Mouse (Mus musculus): Measurements from ENCODE around the gene Gdap1l1. TPM values are rescaled to one million over a fixed set of nuclear protein-coding genes. Genes with fewer than 3 reads are reported as not detected.
A peak's percentile ranks its signal among the peaks of the same experiment; 100 is the strongest.
"Not testable (repeated sequence)": the region's sequence is repeated elsewhere in the genome, so short reads cannot be mapped to it uniquely, and the experiment has no call there.

The Gdap1l1 gene
- polyA plus RNA-seq, 1 experiment from 2014 or later = 1.7 TPM

DNA sequence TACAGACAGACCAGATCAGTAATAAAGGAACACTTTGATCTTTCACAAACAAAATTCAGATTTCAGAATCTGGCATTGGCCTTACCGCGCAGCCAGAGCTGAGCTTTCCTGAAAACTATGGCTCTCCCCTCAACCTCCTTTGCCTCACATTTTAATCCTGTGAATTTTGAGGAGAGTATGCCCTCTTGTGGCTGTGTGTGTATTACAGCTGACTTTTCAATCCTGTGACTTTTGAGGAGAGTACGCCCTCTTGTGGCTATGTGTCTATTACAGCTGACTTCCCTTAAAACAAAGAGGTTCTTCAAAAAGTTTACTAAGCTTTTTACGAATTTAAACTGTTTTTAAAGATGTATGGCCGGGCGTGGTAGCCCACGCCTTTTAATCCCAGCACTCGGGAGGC, 37.1 kb upstream of the Gdap1l1 start:
- WGBS = 7% methylated on average over 8 of the region's 8 CpGs

DNA sequence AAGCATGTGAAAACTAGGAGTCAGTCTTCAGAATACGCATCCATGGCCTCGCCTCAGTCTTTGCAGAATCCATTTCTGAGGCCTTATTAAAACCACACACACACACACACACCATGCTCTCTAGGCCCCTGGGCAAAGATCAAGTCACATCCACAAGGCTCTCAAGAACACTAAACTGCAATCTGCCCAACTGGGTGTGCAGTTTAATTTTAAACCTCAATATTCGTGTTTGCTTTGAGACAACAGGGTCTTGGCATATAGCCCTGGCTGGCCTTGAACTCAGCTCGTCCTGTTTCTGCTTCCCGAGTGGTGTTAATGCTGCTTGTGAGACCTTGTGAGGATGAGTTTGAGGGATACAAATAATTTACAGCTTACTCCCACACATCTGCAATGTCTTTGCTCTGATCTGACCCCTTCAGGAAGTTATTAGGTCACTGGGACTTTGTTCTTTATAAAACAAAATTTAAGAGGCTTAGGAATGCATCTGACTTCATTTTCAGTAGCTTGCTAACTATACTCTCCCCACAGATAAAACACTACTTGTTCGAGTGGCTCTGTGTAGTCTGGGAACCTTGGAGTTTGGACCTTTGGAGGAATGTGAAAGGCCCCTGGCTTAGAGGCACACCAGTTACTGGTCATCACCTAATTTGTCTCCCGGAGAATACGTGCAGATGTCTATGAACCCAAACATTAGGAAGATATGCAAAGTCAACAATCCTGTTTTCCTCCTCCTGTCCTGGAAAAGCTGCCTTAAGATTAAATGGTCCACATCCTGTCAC, 34.0 kb upstream of the Gdap1l1 start:
- peaks cover 6% of the 10 kb centered on the region; the same call in 1 of the 2 replicates for H3K36me3 ChIP-seq (ENCODE audit: control insufficient read depth, insufficient read depth, low read length)
- H3K27me3 ChIP-seq (replicated peaks; ENCODE audit: control insufficient read depth, insufficient read depth, low read length) = no peaks in the 10 kb centered on the region
- no peak overlapping the region for H3K9ac ChIP-seq (ENCODE audit: low read depth, low read length)
- no peaks in the 10 kb centered on the region for H3K4me1 ChIP-seq (replicated peaks; ENCODE audit: control insufficient read depth, insufficient read depth, low read length)
- WGBS = 70% methylated on average over 8 of the region's 8 CpGs
- no peak overlapping the region for H3K4me2 ChIP-seq
- ATAC-seq (replicated peaks; ENCODE audit: low FRiP score) = no peak
- DNase-seq (ENCODE audit: low spot score) = no peak
- no peaks in the 10 kb centered on the region for H3K9me3 ChIP-seq (ENCODE audit: control insufficient read depth, low read length)
- H3K4me3 ChIP-seq (ENCODE audit: low read depth, low read length) = no peak overlapping the region
- H3K27ac ChIP-seq (ENCODE audit: low read depth, low read length) = no peak overlapping the region

More for the DNA sequence above, 37.1 kb upstream of the Gdap1l1 start:
- DNase-seq (ENCODE audit: low spot score) (peak; percentile 64), ATAC-seq (replicated peaks; ENCODE audit: low FRiP score) (0 out of 2 replicates have a peak, but pooled peaks have one; percentile 45)
- Histone ChIP-seq H3K9ac (ENCODE audit: low read depth, low read length) (no peak overlapping the region), H3K36me3 (ENCODE audit: control insufficient read depth, insufficient read depth, low read length) (no peaks in the 10 kb centered on the region), H3K4me1 (replicated peaks; ENCODE audit: control insufficient read depth, insufficient read depth, low read length) (no peaks in the 10 kb centered on the region; the same call in 1 of the 2 replicates), H3K27me3 (replicated peaks; ENCODE audit: control insufficient read depth, insufficient read depth, low read length) (0 out of 2 replicates have a peak, but pooled peaks cover 4% of the 10 kb centered on the region), H3K27ac (ENCODE audit: low read depth, low read length) (no peak overlapping the region), H3K4me2 (no peak overlapping the region), H3K9me3 (ENCODE audit: control insufficient read depth, low read length) (no peaks in the 10 kb centered on the region), H3K4me3 (ENCODE audit: low read depth, low read length) (no peak overlapping the region)

GRCm38 (mm10) chr2:163410211-163410610, 28.1 kb upstream of the Gdap1l1 start:
- 91% methylated on average over 3 of the region's 3 CpGs for WGBS
- H3K27me3 ChIP-seq (replicated peaks; ENCODE audit: control insufficient read depth, insufficient read depth, low read length) = no peaks in the 10 kb centered on the region
- no peaks in the 10 kb centered on the region for H3K9me3 ChIP-seq (ENCODE audit: control insufficient read depth, low read length)
- H3K4me3 ChIP-seq (ENCODE audit: low read depth, low read length) = no peak overlapping the region
- H3K27ac ChIP-seq (ENCODE audit: low read depth, low read length) = no peak overlapping the region
- peaks cover 21% of the 10 kb centered on the region; the same call in 1 of the 2 replicates for H3K36me3 ChIP-seq (ENCODE audit: control insufficient read depth, insufficient read depth, low read length)
- H3K4me1 ChIP-seq (replicated peaks; ENCODE audit: control insufficient read depth, insufficient read depth, low read length) = no peaks in the 10 kb centered on the region
- ATAC-seq (replicated peaks; ENCODE audit: low FRiP score) (no peak), DNase-seq (ENCODE audit: low spot score) (no peak)
- no peak overlapping the region for H3K4me2 ChIP-seq
- no peak overlapping the region for H3K9ac ChIP-seq (ENCODE audit: low read depth, low read length)

DNA sequence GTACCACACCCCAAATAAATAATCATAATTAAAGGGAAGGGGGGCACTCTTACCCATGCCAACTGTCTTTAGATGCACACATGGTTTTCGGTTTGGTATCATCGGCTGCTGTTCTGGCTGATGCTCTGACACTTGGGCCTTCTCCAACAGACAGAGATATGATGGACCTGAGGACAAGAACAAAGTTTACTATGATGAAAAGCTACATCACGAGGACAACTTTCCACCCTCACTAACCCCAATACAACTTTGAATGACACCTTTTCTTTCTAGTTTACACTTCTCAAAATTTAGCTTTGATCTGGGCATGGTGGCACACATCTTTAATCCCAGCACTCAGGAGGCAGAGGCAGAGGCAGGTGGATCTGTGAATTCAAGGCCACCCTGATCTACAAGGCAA, 26.9 kb upstream of the Gdap1l1 start:
- not testable (repeated sequence) for H3K27ac ChIP-seq (ENCODE audit: low read depth, low read length); H3K9ac ChIP-seq (ENCODE audit: low read depth, low read length); H3K9me3 ChIP-seq (ENCODE audit: control insufficient read depth, low read length); H3K4me2 ChIP-seq; H3K27me3 ChIP-seq (replicated peaks; ENCODE audit: control insufficient read depth, insufficient read depth, low read length); DNase-seq (ENCODE audit: low spot score); H3K4me3 ChIP-seq (ENCODE audit: low read depth, low read length); ATAC-seq (replicated peaks; ENCODE audit: low FRiP score); H3K4me1 ChIP-seq (replicated peaks; ENCODE audit: control insufficient read depth, insufficient read depth, low read length)
- H3K36me3 ChIP-seq (ENCODE audit: control insufficient read depth, insufficient read depth, low read length) = peaks cover 21% of the 10 kb centered on the region; the same call in 1 of the 2 replicates
- 93% methylated on average over 3 of the region's 3 CpGs for WGBS

DNA sequence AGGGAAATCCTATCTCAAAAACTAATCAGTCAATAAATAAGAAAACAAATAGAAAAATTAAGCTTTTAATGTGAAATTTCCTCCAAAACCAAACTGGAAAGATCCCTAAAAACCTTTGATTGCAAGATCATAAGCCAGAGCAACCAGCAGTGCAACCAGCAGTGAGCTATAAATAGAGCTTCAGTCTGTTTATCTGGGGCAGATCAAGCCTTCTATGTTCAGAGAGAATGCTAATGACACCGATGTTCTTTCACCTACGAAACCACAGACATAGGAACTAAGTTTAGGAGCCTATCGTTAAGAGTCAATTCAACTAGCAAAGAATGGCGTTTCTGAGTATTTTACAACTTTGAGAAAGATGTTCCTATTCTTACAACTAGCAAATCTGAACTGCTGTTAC, 26.4 kb upstream of the Gdap1l1 start:
- Histone ChIP-seq H3K4me3 (ENCODE audit: low read depth, low read length) (no peak overlapping the region), H3K9me3 (ENCODE audit: control insufficient read depth, low read length) (no peaks in the 10 kb centered on the region), H3K36me3 (ENCODE audit: control insufficient read depth, insufficient read depth, low read length) (peaks cover 21% of the 10 kb centered on the region; the same call in 1 of the 2 replicates), H3K4me1 (replicated peaks; ENCODE audit: control insufficient read depth, insufficient read depth, low read length) (0 out of 2 replicates have a peak, but pooled peaks cover 4% of the 10 kb centered on the region), H3K27me3 (replicated peaks; ENCODE audit: control insufficient read depth, insufficient read depth, low read length) (no peaks in the 10 kb centered on the region), H3K9ac (ENCODE audit: low read depth, low read length) (no peak overlapping the region), H3K4me2 (no peak overlapping the region), H3K27ac (ENCODE audit: low read depth, low read length) (no peak overlapping the region)
- DNase-seq (ENCODE audit: low spot score) (no peak), ATAC-seq (replicated peaks; ENCODE audit: low FRiP score) (no peak)
- WGBS = 74% methylated on average over 4 of the region's 4 CpGs

- ATAC-seq (replicated peaks; ENCODE audit: low FRiP score) = no peak
- Histone ChIP-seq H3K27ac (ENCODE audit: low read depth, low read length) (no peak overlapping the region), H3K4me1 (replicated peaks; ENCODE audit: control insufficient read depth, insufficient read depth, low read length) (peaks cover 4% of the 10 kb centered on the region), H3K4me2 (no peak overlapping the region), H3K27me3 (replicated peaks; ENCODE audit: control insufficient read depth, insufficient read depth, low read length) (no peaks in the 10 kb centered on the region), H3K9me3 (ENCODE audit: control insufficient read depth, low read length) (no peaks in the 10 kb centered on the region), H3K4me3 (ENCODE audit: low read depth, low read length) (no peak overlapping the region), H3K36me3 (ENCODE audit: control insufficient read depth, insufficient read depth, low read length) (peaks cover 16% of the 10 kb centered on the region; the same call in 1 of the 2 replicates), H3K9ac (ENCODE audit: low read depth, low read length) (no peak overlapping the region)
- WGBS = 97% methylated on average over 4 of the region's 4 CpGs
- DNase-seq (ENCODE audit: low spot score) = no peak
Observed at GRCm38 (mm10) chr2:163412419-163412818, 25.9 kb upstream of the Gdap1l1 start.

- ATAC-seq (replicated peaks; ENCODE audit: low FRiP score) = no peak
- WGBS = 88% methylated on average over 9 of the region's 9 CpGs
- DNase-seq (ENCODE audit: low spot score) = no peak
Observed at GRCm38 (mm10) chr2:163412846-163413590, 25.3 kb upstream of the Gdap1l1 start.

DNA sequence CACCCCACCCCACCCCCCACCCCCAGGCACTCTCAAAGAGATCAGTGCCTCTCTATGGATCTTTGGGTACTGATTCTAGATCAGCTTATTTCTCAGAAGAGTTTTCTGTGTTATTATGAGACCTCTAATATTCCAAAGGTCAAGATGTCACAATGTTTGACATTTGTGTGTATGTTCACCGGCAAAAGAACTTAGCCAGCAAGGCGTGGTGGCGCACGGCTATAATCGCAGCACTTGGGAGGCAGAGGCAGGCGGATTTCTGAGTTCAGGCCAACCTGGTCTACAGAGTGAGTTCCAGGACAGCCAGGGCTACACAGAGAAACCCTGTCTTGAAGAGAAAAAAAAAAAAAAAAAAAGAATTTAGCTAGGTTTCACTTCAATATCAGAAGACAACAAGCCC, 21.2 kb upstream of the Gdap1l1 start:
- no peaks in the 10 kb centered on the region for H3K27me3 ChIP-seq (replicated peaks; ENCODE audit: control insufficient read depth, insufficient read depth, low read length)
- H3K9me3 ChIP-seq (ENCODE audit: control insufficient read depth, low read length) = no peaks in the 10 kb centered on the region
- peaks cover 23% of the 10 kb centered on the region for H3K4me1 ChIP-seq (replicated peaks; ENCODE audit: control insufficient read depth, insufficient read depth, low read length)
- no peak overlapping the region for H3K4me2 ChIP-seq
- no peak overlapping the region for H3K9ac ChIP-seq (ENCODE audit: low read depth, low read length)
- ATAC-seq (replicated peaks; ENCODE audit: low FRiP score) (no peak), DNase-seq (ENCODE audit: low spot score) (no peak)
- 92% methylated on average over 6 of the region's 6 CpGs for WGBS
- no peak overlapping the region for H3K27ac ChIP-seq (ENCODE audit: low read depth, low read length)
- no peak overlapping the region for H3K4me3 ChIP-seq (ENCODE audit: low read depth, low read length)
- H3K36me3 ChIP-seq (ENCODE audit: control insufficient read depth, insufficient read depth, low read length) = peaks cover 6% of the 10 kb centered on the region; the same call in 1 of the 2 replicates

More at GRCm38 (mm10) chr2:163412846-163413590, 25.3 kb upstream of the Gdap1l1 start:
- Histone ChIP-seq H3K27ac (ENCODE audit: low read depth, low read length) (no peak overlapping the region), H3K9ac (ENCODE audit: low read depth, low read length) (no peak overlapping the region), H3K4me2 (no peak overlapping the region), H3K4me1 (replicated peaks; ENCODE audit: control insufficient read depth, insufficient read depth, low read length) (peaks cover 10% of the 10 kb centered on the region), H3K9me3 (ENCODE audit: control insufficient read depth, low read length) (no peaks in the 10 kb centered on the region), H3K4me3 (ENCODE audit: low read depth, low read length) (no peak overlapping the region), H3K27me3 (replicated peaks; ENCODE audit: control insufficient read depth, insufficient read depth, low read length) (no peaks in the 10 kb centered on the region), H3K36me3 (ENCODE audit: control insufficient read depth, insufficient read depth, low read length) (peaks cover 16% of the 10 kb centered on the region; the same call in 1 of the 2 replicates)
